Mouse (Mus musculus) brain, embryonic 14.5 days (tissue): ENCODE results near the gene Bcl2l1.

Experiments
- CTCF ChIP-seq: fragments of 200-500 bp; IDR thresholded peaks from 2 replicates; pipeline ENCODE4 v1.5.1; 2012; ENCODE audit warnings: inconsistent platforms, mild to moderate bottlenecking, moderate library complexity, borderline replicate concordance; ENCODE audit not compliant: insufficient read depth, insufficient read length; ENCODE audit errors: extremely low read depth
- POLR2A ChIP-seq: fragments of 200-500 bp; IDR thresholded peaks from 2 replicates; pipeline ENCODE4 v1.6.1; 2012; ENCODE audit warnings: mild to moderate bottlenecking, inconsistent platforms, borderline replicate concordance; ENCODE audit not compliant: poor library complexity, insufficient read depth, insufficient read length, severe bottlenecking; ENCODE audit errors: extremely low read depth

DNA sequence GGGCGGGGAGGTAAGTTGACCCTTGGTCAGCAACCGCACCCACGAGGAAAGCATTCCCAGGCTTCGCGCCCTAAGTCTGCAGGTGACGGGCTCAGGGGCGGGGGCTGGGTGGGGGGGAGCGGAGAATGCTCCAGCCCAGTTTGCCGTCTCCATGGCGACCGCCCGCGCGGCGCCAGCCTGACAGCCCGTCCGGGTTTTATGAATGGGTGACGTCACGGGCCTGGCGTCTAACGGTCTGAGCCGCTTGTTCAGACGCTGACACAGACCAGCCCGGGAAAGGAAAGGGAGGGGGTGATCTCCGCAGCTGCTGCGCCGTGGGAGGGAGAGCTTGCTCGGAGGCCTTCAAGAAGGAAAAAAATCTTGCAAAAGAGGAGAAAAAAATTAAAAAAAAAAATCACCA is 96.5 kb downstream of the Bcl2l1 start:
- TF ChIP-seq CTCF (no peak), POLR2A (no peak)
